Mouse (Mus musculus) frontal cortex, postnatal 25 days (tissue): Measurements from ENCODE around the gene Gnaq.
"Not testable (repeated sequence)": the region's sequence is repeated elsewhere in the genome, so short reads cannot be mapped to it uniquely, and the experiment has no call there.

ENCODE experiments used
- DNase-seq, 2 experiments: peaks; one replicate each; pipeline ENCODE4 v3.0.0; 2022; ENCODE audit warnings: low spot score in 2 of 2

Gene Gnaq

GRCm38 (mm10) chr19:16142990-16143389, 10.4 kb downstream of the Gnaq start:
- no peak for DNase-seq

DNA sequence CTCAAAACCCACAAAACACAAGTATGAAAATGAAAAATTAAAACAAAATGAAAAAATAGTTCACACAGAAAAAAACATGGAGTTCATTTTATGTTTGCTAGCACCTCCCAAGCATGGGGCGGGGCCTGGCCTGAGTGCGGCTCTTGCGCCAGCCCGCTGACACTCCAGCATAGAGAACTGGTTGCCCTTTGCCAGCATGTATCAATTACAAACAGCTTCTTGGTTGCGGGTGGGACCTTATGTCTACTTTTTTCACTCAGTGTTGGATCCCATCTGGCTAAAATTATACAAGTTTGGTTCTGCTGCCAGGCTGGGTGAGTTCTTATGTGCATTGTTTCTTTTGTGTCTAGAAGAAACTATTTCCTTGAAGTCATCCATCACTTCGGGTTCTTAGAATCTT, 14.8 kb downstream of the Gnaq start:
- no peak for DNase-seq

GRCm38 (mm10) chr19:16149094-16149493, 16.5 kb downstream of the Gnaq start:
- DNase-seq: no peak

DNA sequence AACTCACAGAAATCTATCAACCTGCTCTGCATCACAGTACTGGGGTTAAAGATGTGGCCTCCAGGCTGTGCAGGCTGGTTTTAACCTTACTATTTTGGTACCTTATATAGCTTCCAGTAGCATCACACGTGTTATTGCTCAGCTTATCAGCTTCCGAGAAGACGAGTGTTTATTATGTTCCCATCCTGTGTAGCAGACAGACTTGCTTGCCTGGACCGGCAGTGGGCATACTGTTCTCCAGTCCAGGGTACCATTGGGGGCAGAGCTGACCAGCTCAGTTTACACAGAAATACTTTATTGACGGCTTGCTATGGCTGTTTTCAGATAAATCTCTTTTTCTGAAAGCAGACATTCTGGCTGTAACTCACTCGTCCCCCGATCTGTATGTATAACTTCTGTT, 17.7 kb downstream of the Gnaq start:
- DNase-seq: no peak

- DNase-seq: no peak
Measured at GRCm38 (mm10) chr19:16153851-16154250, 21.2 kb downstream of the Gnaq start.

DNA sequence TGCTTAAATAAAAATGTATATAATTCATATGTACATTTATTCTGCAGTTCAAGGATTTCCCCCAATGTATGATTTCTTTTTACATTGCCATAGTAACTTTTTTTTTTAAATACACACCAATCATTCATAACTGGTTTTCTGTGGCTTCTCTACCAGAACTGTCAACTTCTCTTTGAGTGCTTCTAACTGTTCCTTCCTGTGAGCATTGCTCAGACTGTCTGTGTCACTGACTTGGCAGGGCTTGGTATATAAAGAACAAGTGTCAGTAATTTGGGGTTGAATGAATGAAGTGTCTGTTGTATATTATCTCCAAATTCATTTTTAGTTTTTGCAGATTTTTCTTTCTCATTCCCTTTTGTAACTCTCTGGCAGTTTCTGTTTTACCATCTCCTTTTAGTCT, 21.8 kb downstream of the Gnaq start:
- no peak for DNase-seq

- DNase-seq: no peak
Measured at GRCm38 (mm10) chr19:16157120-16157519, 24.5 kb downstream of the Gnaq start.

GRCm38 (mm10) chr19:16160759-16161158, 28.1 kb downstream of the Gnaq start:
- DNase-seq: no peak

- DNase-seq: no peak
Measured at GRCm38 (mm10) chr19:16161222-16161621, 28.6 kb downstream of the Gnaq start.

DNA sequence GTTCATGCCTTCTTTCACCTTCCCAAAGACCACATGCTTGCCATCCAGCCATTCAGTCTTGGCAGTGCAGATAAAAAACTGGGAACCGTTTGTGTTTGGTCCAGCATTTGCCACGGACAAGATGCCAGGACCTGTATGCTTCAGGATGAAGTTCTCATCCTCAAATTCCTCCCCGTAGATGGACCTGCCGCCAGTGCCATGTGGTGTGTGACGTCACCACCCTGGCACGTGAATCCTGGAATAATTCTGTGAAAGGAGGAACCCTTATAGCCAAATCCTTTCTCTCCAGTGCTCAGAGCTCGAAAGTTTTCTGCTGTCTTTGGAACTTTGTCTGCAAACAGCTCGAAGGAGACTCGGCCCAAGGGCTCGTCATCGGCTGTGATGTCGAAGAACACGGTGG, 31.8 kb downstream of the Gnaq start:
- DNase-seq: not testable (repeated sequence)

DNA sequence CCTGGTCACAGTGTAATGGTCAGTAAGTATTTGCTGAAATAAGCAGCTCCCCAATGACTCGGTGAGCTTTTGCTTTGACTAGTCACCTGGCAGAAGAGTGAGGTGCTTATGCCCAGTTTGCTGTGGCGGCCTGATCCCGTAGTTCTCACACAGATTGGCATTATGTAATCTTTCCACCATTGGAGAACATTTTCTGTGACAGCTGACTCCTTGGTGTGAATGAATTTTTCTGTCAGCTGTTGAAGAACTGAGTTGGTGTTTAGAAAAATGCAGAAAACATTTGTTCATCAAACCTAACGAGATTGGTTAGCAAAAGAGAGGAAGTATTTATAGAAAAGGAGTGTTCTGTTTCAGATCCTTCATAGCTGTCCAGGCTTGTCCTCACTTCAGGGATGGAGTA, 34.6 kb downstream of the Gnaq start:
- no peak for DNase-seq

GRCm38 (mm10) chr19:16168192-16168591, 35.6 kb downstream of the Gnaq start:
- no peak for DNase-seq

DNA sequence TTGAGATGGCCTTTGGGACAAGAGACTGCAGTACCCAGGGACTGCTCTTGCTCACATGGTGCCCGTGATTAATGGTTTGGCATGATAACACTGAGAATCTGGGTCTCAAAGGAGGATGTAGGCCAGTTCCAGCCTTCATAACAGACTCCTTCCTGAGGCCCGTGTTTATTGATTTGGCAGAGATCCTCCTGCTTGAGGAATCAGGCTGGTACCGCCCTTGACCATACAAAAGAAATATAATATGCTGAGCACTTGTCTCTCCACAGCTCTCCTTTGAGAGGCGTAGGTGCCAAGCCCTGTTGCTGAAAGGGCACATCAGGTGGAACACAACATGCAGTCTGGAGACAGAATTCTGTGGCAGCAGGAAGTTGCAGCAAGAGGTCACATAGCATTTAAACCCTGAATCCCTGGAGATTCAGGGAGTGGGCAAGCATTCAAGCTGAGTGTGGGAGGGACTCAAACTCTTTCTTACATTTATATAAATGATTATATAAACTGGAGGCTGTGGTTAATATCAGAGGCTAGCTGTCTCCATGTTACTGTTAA, 36.1 kb downstream of the Gnaq start:
- no peak for DNase-seq

DNA sequence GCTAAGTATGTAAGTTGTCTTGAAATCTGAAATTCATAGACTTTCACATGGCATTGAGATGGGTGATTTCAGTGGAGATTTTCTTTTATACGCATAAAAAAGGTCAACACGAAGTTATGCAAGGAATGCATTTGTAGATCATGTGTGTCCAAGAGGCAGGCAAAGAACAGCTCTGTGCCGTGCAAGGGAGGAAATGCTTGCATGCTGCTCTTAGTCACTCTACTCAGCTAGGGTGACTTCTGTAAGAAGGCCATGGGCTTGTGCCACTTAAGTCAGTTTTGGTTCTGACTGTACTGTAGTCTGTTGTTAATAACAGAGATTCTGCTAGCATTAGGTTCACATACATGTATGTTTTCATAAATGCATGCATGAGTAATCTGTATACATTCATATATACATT, 38.1 kb downstream of the Gnaq start:
- no peak for DNase-seq

DNA sequence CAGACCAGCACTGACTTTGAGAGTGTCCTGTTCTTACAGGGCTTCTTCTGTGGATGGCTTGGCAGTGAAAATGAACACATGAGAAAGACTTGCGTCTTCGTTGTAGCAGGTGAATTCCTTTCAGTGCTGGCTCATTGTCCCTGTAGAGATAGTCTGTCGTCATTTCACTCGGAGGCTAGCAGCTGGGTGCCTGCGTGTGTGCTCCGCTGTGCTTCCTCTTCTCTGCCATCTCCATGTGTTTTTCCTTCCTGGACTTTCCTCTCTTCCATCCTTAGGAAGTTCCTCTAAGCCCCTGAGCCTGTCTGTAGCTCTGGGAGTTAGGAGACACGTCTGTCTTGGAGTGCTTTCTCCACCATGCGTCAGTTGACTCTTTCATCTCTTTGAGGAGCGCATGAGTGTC, 41.1 kb downstream of the Gnaq start:
- no peak for DNase-seq

DNA sequence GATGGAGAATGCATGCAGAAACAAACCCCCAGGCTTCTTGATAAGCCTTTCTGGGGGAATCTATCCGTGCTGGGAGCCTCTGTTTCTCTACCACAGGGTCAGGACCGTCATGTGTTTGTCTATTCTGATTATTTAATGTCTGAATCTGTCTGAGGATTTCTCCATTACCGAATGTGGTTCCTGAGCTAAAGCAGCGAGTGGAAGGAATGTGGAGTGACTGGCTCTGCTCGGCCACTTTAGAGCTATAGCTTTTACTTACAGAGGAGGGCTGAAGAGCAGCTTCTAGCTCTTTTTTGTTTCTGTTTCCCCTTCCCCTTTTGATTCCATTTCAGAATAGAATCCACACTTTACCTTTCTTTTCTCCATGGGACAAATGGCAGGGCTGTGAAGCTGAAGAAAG, 43.8 kb downstream of the Gnaq start:
- DNase-seq: no peak

- no peak for DNase-seq
Measured at GRCm38 (mm10) chr19:16177139-16177727, 44.6 kb downstream of the Gnaq start.

- no peak for DNase-seq
Measured at GRCm38 (mm10) chr19:16181258-16181657, 48.6 kb downstream of the Gnaq start.

DNA sequence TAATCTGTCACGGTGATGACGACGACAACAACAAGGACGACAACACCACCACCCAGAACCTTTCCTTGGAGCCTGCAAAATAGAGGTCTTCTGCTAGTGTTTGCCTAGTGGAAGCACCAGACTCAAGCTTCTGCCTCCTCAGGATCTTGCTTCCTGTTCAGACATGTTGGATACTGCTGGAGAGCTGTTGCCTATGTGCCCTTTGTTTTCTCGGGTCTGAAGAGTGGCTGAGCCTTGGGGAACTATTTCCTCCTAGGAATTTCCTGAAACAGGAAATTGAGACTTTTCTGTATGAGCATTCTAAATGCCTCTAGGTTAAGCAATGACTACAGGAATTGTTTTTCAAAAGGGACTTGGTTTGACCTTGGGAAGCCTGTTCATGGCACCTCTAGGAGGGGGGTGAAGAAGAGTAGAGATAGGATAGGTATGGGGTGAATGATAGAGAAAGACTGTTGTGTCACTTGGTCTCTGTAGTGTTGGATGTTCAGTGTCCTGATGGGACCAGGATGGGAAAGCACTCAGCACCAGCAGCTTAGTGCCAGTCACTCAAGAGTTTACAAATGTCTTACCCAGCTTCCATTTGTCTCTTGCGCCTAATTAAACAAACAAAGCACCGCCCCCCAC, 49.3 kb downstream of the Gnaq start:
- no peak for DNase-seq

- no peak for DNase-seq
Measured at GRCm38 (mm10) chr19:16183592-16184365, 51.1 kb downstream of the Gnaq start.

- DNase-seq: no peak
Measured at GRCm38 (mm10) chr19:16186984-16187383, 54.4 kb downstream of the Gnaq start.

- no peak for DNase-seq
Measured at GRCm38 (mm10) chr19:16187952-16188351, 55.3 kb downstream of the Gnaq start.
